Mouse (Mus musculus) thymus, adult 2 months (tissue): ENCODE data around the gene Gtf3c6. TPM values are rescaled to one million over a fixed set of nuclear protein-coding genes. Genes with fewer than 3 reads are reported as not detected.

ENCODE experiments used
- DNase-seq: peaks from one replicate; pipeline ENCODE4 v3.0.0; 2021
- H3K27ac ChIP-seq: fragments of 200-500 bp; 2 replicates; pipeline ENCODE4 v1.5.1; 2012; ENCODE audit warnings: low read length, control low read depth; ENCODE audit not compliant: control insufficient read depth, insufficient read depth
- H3K27me3 ChIP-seq: fragments of 200-500 bp; 2 replicates; pipeline ENCODE4 v1.6.1; 2012; ENCODE audit warnings: mild to moderate bottlenecking, low read length, moderate library complexity, mixed read lengths; ENCODE audit not compliant: control insufficient read depth, insufficient read depth
- H3K36me3 ChIP-seq: fragments of 200-500 bp; 2 replicates; pipeline ENCODE4 v1.6.1; 2012; ENCODE audit warnings: mild to moderate bottlenecking, low read length, moderate library complexity; ENCODE audit not compliant: control insufficient read depth, insufficient read depth
- H3K4me1 ChIP-seq: fragments of 200-500 bp; replicated peaks from 2 replicates; pipeline ENCODE4 v1.6.1; 2012; ENCODE audit warnings: low read length; ENCODE audit not compliant: control insufficient read depth, insufficient read depth
- H3K4me3 ChIP-seq: fragments of 200-500 bp; 2 replicates; pipeline ENCODE4 v1.5.1; 2012; ENCODE audit warnings: mild to moderate bottlenecking, low read length, control low read depth, moderate library complexity; ENCODE audit not compliant: control insufficient read depth, insufficient read depth
- CTCF ChIP-seq: fragments of 200-500 bp; IDR thresholded peaks from 2 replicates; pipeline ENCODE4 v1.5.1; 2012; ENCODE audit warnings: mild to moderate bottlenecking, control low read depth, low read length, moderate library complexity, borderline replicate concordance; ENCODE audit not compliant: control insufficient read depth, poor library complexity, insufficient read depth; ENCODE audit errors: extremely low read depth
- POLR2A ChIP-seq: fragments of 200-500 bp; IDR thresholded peaks from 2 replicates; pipeline ENCODE4 v1.6.1; 2012; ENCODE audit warnings: mild to moderate bottlenecking, low read length, control low read depth, moderate library complexity; ENCODE audit not compliant: control insufficient read depth, poor library complexity, insufficient read depth; ENCODE audit errors: extremely low read depth
- WGBS: fragments of 180-500 bp; shearing (Covaris S2); methylation state at CpG from one replicate; pipeline ENCODE4 v1.1.7; 2018; 5-methylcytosine and 5-hydroxymethylcytosine counted together
- polyA plus RNA-seq: library from polyadenylated mRNA; depleted of rRNA; stranded (reverse); fragments of >200 nt; gene quantifications from 2 replicates; pipeline ENCODE4 v1.2.3, GENCODE M21; 2012

The Gtf3c6 gene
- polyA plus RNA-seq, 1 experiment, result 9.3 TPM

GRCm38 (mm10) chr10:40262200-40262599 is 4.3 kb upstream of the Gtf3c6 start:
- 96% methylated on average over 6 of the region's 6 CpGs for WGBS
- no peaks in the 10 kb centered on the region for H3K4me1 ChIP-seq

GRCm38 (mm10) chr10:40260305-40260704 is 2.4 kb upstream of the Gtf3c6 start:
- 82% methylated on average over 5 of the region's 5 CpGs for WGBS
- TF ChIP-seq CTCF, result no peak
- TF ChIP-seq POLR2A, result no peak
- no peaks in the 10 kb centered on the region for H3K36me3 ChIP-seq
- no peak overlapping the region for H3K4me3 ChIP-seq
- H3K4me1 ChIP-seq, result peaks cover 4% of the 10 kb centered on the region
- DNase-seq, result no peak
- H3K27ac ChIP-seq, result no peak overlapping the region
- no peaks in the 10 kb centered on the region for H3K27me3 ChIP-seq

More at GRCm38 (mm10) chr10:40262200-40262599, 4.3 kb upstream of the Gtf3c6 start:
- H3K36me3 ChIP-seq, result no peaks in the 10 kb centered on the region
- no peak overlapping the region for H3K4me3 ChIP-seq
- DNase-seq, result no peak
- TF ChIP-seq POLR2A, result no peak
- no peak for TF ChIP-seq CTCF
- H3K27ac ChIP-seq, result no peak overlapping the region
- no peaks in the 10 kb centered on the region for H3K27me3 ChIP-seq

- Histone ChIP-seq H3K27ac (no peak overlapping the region), H3K36me3 (no peaks in the 10 kb centered on the region), H3K27me3 (no peaks in the 10 kb centered on the region), H3K4me1 (peaks cover 4% of the 10 kb centered on the region), H3K4me3 (no peak overlapping the region)
- 60% methylated on average over 8 of the region's 8 CpGs for WGBS
- TF ChIP-seq POLR2A, result no peak
- TF ChIP-seq CTCF, result no peak
- no peak for DNase-seq
Observed at GRCm38 (mm10) chr10:40259542-40259941, 1.6 kb upstream of the Gtf3c6 start.

- H3K27me3 ChIP-seq, result no peaks in the 10 kb centered on the region
- H3K4me1 ChIP-seq, result peaks cover 4% of the 10 kb centered on the region
- WGBS, result under 1% methylated on average over 5 of the region's 5 CpGs
- H3K4me3 ChIP-seq, result no peak overlapping the region
- peak overlapping the region; percentile 80; the same call in 1 of the 2 replicates for H3K27ac ChIP-seq
- H3K36me3 ChIP-seq, result no peaks in the 10 kb centered on the region
- no peak for TF ChIP-seq CTCF
- no peak for TF ChIP-seq POLR2A
- peak; percentile 41 for DNase-seq
Observed at GRCm38 (mm10) chr10:40258976-40259375, 1.1 kb upstream of the Gtf3c6 start.

- TF ChIP-seq POLR2A (peak; percentile 81), CTCF (no peak)
- Histone ChIP-seq H3K36me3 (no peaks in the 10 kb centered on the region), H3K4me1 (peaks cover 4% of the 10 kb centered on the region), H3K27me3 (no peaks in the 10 kb centered on the region), H3K27ac (peak overlapping the region; percentile 80), H3K4me3 (no peak overlapping the region)
- under 1% methylated on average over 12 of the region's 12 CpGs for WGBS
- peak; percentile 66 for DNase-seq
Observed at GRCm38 (mm10) chr10:40258401-40258966, 576 bp upstream of the Gtf3c6 start.

- H3K27ac ChIP-seq, result no peak overlapping the region
- WGBS, result 2% methylated on average over 5 of the region's 5 CpGs
- DNase-seq, result peak; percentile 59
- H3K27me3 ChIP-seq, result no peaks in the 10 kb centered on the region
- H3K36me3 ChIP-seq, result no peaks in the 10 kb centered on the region; the same call in 1 of the 2 replicates
- H3K4me1 ChIP-seq, result peaks cover 4% of the 10 kb centered on the region
- no peak overlapping the region for H3K4me3 ChIP-seq
- TF ChIP-seq CTCF, result no peak
- no peak for TF ChIP-seq POLR2A
Observed at GRCm38 (mm10) chr10:40256716-40257115, 1.2 kb downstream of the Gtf3c6 start.
